ENCODE assay signal across 9 mouse cellular contexts in the genomic region with DNA sequence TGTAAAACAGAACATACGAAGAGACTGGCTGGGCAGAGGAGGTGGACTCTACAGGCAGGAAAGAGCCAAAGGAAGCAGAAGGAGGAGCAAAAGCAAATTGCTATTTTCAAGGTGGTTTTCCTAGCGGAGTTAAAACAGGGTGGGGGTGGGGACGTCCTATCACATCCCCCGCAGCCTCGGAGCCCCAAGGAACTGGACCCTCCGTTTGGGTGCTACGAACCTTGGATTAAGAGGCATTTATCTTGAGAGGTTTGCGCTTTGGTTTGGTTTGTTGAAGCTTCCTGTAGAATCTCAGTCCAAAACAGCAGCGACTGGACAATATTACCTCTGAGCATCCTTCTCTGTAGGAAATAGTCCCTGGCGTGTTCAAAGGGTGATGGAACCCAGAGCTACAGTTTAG. TPM values are rescaled to one million over a fixed set of nuclear protein-coding genes. Genes with fewer than 3 reads are reported as not detected.
DNase-seq lines count a peak whose midpoint lies in the region; ATAC-seq and TF ChIP-seq lines count a peak whose summit lies in the region.
"Had no signal": no experiment of that assay in that cellular context is flagged by ENCODE, and none has a peak within 500 bp of the region (broad histone marks: within the 10 kb centered on the region; RNA-seq: fewer than 3 reads in every experiment).

No protein-coding gene starts in this region.

- no peak for TF ChIP-seq CTCF in lung, embryonic 14.5 days (IDR thresholded peaks at IDR 0.05; ENCODE audit: low read depth)
- TF ChIP-seq CTCF in small intestine, adult 2 months (IDR thresholded peaks at IDR 0.05; ENCODE audit: extremely low read depth, insufficient read length, insufficient replicate concordance, low read depth, low read length) = no peak
- no peak for TF ChIP-seq CTCF in lung, adult 2 months (IDR thresholded peaks at IDR 0.05; ENCODE audit: insufficient read depth, low read length)

- no peak for DNase-seq in lung, embryonic 14.5 days
- no peak for DNase-seq in lung, postnatal 10 days
- DNase-seq in left cerebral cortex, postnatal 14 days (ENCODE audit: low spot score in 2 of 2) = no peak
- no peak for DNase-seq in c-Kit-positive CD71-positive TER-119-positive erythroid progenitor cells, embryonic 14.5 days (ENCODE audit: low spot score)
- DNase-seq in lung, adult 2 months = no peak

- no peaks in the 10 kb centered on the region for H3K27me3 ChIP-seq in lung, embryonic 14.5 days (ENCODE audit: insufficient read depth, low read length)
- no peaks in the 10 kb centered on the region for H3K27me3 ChIP-seq in forebrain, embryonic 15.5 days
- H3K27me3 ChIP-seq in limb, embryonic 13.5 days = no peaks in the 10 kb centered on the region
- no peaks in the 10 kb centered on the region; the same call in 1 of the 2 replicates for H3K27me3 ChIP-seq in small intestine, adult 2 months (ENCODE audit: control insufficient read depth, insufficient read depth, low read length)

- no peaks in the 10 kb centered on the region for H3K9me3 ChIP-seq in lung, embryonic 14.5 days (ENCODE audit: low read depth, low read length)
- no peaks in the 10 kb centered on the region for H3K9me3 ChIP-seq in forebrain, embryonic 15.5 days
- H3K9me3 ChIP-seq in limb, embryonic 13.5 days = no peaks in the 10 kb centered on the region

- WGBS in lung, embryonic 14.5 days = 9% methylated on average over 10 of the region's 10 CpGs
- 21% methylated on average over 10 of the region's 10 CpGs for WGBS in forebrain, embryonic 15.5 days
- 16% methylated on average over 10 of the region's 10 CpGs for WGBS in limb, embryonic 13.5 days
- 25% methylated on average over 10 of the region's 10 CpGs for WGBS in small intestine, adult 2 months
- WGBS in lung, adult 2 months = 8% methylated on average over 10 of the region's 10 CpGs

- TF ChIP-seq POLR2A in small intestine, adult 2 months (IDR thresholded peaks at IDR 0.05; ENCODE audit: low read depth, low read length) = no peak
- no peak for TF ChIP-seq POLR2A in lung, adult 2 months (IDR thresholded peaks at IDR 0.05; ENCODE audit: borderline replicate concordance, extremely low read depth, low read depth, low read length)

- H3K36me3 ChIP-seq in lung, embryonic 14.5 days (ENCODE audit: insufficient read depth) = no peaks in the 10 kb centered on the region
- no peaks in the 10 kb centered on the region for H3K36me3 ChIP-seq in forebrain, embryonic 15.5 days
- no peaks in the 10 kb centered on the region for H3K36me3 ChIP-seq in limb, embryonic 13.5 days
- no peaks in the 10 kb centered on the region for H3K36me3 ChIP-seq in small intestine, adult 2 months (ENCODE audit: control insufficient read depth, insufficient read depth, low read length)

- ATAC-seq in lung, embryonic 14.5 days (ENCODE audit: insufficient read depth) = no peak
- no peak for ATAC-seq in forebrain, embryonic 15.5 days (replicated peaks)
- 0 out of 2 replicates have a peak, but pooled peaks have one; percentile 16 for ATAC-seq in limb, embryonic 13.5 days (ENCODE audit: low FRiP score, low read depth)
- ATAC-seq: inflammation-experienced regulatory T-cells, adult 6 months had no signal

- H3K4me1 ChIP-seq in lung, embryonic 14.5 days (ENCODE audit: insufficient read depth) = 0 out of 2 replicates have a peak, but pooled peaks cover 2% of the 10 kb centered on the region
- no peaks in the 10 kb centered on the region for H3K4me1 ChIP-seq in forebrain, embryonic 15.5 days
- peaks cover 23% of the 10 kb centered on the region for H3K4me1 ChIP-seq in limb, embryonic 13.5 days
- peaks cover 1% of the 10 kb centered on the region; the same call in 1 of the 2 replicates for H3K4me1 ChIP-seq in small intestine, adult 2 months (ENCODE audit: control insufficient read depth, insufficient read depth, insufficient read length, low read length)
- no peaks in the 10 kb centered on the region for H3K4me1 ChIP-seq in lung, adult 2 months (ENCODE audit: control insufficient read depth, insufficient read depth, low read length)

- H3K4me2 ChIP-seq in lung, embryonic 14.5 days = peak overlapping the region; percentile 54
- peak overlapping the region; percentile 43 for H3K4me2 ChIP-seq in forebrain, embryonic 15.5 days (replicated peaks)
- peak overlapping the region; percentile 68 for H3K4me2 ChIP-seq in limb, embryonic 13.5 days (replicated peaks)

- peak overlapping the region; percentile 7 for H3K4me3 ChIP-seq in lung, embryonic 14.5 days (ENCODE audit: low read depth, low read length)
- peak overlapping the region; percentile 22 for H3K4me3 ChIP-seq in forebrain, embryonic 15.5 days
- H3K4me3 ChIP-seq in limb, embryonic 13.5 days = peak overlapping the region; percentile 38
- H3K4me3 ChIP-seq in small intestine, adult 2 months (ENCODE audit: low read depth, low read length) = peak overlapping the region; percentile 39
- no peak overlapping the region for H3K4me3 ChIP-seq in lung, adult 2 months (replicated peaks; ENCODE audit: extremely low read depth, low read depth, low read length)

- intact Hi-C loops in left cerebral cortex, postnatal 14 days (cut with DNase I) = loop anchor here (5.0 to 10.0 kb wide), 3 partner anchors 52 to 405 kb away; no protein-coding TSS in a partner anchor

- no peak overlapping the region for H3K27ac ChIP-seq in lung, embryonic 14.5 days (ENCODE audit: low read depth)
- H3K27ac ChIP-seq in forebrain, embryonic 15.5 days (replicated peaks) = no peak overlapping the region
- peak overlapping the region; percentile 58; the same call in 1 of the 2 replicates for H3K27ac ChIP-seq in limb, embryonic 13.5 days
- no peak overlapping the region for H3K27ac ChIP-seq in small intestine, adult 2 months (ENCODE audit: insufficient read depth, low read depth, low read length)

- peak overlapping the region; percentile 21; the same call in 1 of the 2 replicates for H3K9ac ChIP-seq in lung, embryonic 14.5 days
- no peak overlapping the region for H3K9ac ChIP-seq in forebrain, embryonic 15.5 days (replicated peaks)
- peak overlapping the region; percentile 55 for H3K9ac ChIP-seq in limb, embryonic 13.5 days

RNA-seq across cellular contexts. Expression of gene Cyb5r3, which starts 37.3 kb away (rescaled TPM):
- 161 and 164 TPM in 2 replicates for polyA plus RNA-seq in lung, embryonic 14.5 days (2014; fragmentation: Nextera tagmentation; extraction: Ambion mirVana)
- polyA plus RNA-seq in forebrain, embryonic 15.5 days (2015; fragmentation: Nextera tagmentation; extraction: Ambion mirVana) = 85.3 and 92.8 TPM in 2 replicates
- polyA plus RNA-seq in limb, embryonic 13.5 days (2015; fragmentation: Nextera tagmentation; extraction: Ambion mirVana) = 108 and 110 TPM in 2 replicates
- polyA plus RNA-seq in small intestine, adult 2 months (2012; rRNA removed) = 426 and 624 TPM in 2 replicates
- 10 to 100 TPM; 67.9 to 69.6 TPM for total RNA-seq in left cerebral cortex, postnatal 14 days (2021)
- polyA plus RNA-seq in lung, adult 2 months (2012; rRNA removed) = 438 and 440 TPM in 2 replicates

RNA-seq across cellular contexts. Expression of gene A4galt, which starts 41.9 kb away (rescaled TPM):
- 2.4 TPM in 2 replicates for polyA plus RNA-seq in lung, embryonic 14.5 days (2014; fragmentation: Nextera tagmentation; extraction: Ambion mirVana)
- 1.5 and 1.7 TPM in 2 replicates for polyA plus RNA-seq in forebrain, embryonic 15.5 days (2015; fragmentation: Nextera tagmentation; extraction: Ambion mirVana)
- polyA plus RNA-seq in limb, embryonic 13.5 days (2015; fragmentation: Nextera tagmentation; extraction: Ambion mirVana) = 1.0 TPM in 2 replicates
- 9.7 and 16.7 TPM in 2 replicates for polyA plus RNA-seq in small intestine, adult 2 months (2012; rRNA removed)
- 1 to 10 TPM; 2.4 to 3.5 TPM for total RNA-seq in left cerebral cortex, postnatal 14 days (2021)
- polyA plus RNA-seq in lung, adult 2 months (2012; rRNA removed) = 42.6 and 74.6 TPM in 2 replicates
- polyA plus RNA-seq: inflammation-experienced regulatory T-cells, adult 6 months had no signal
